Mouse (Mus musculus) ZHBTc4 (cell line): Measurements from ENCODE around the gene Igfbp5.

Source experiments
- DNase-seq: peaks from one replicate; pipeline ENCODE4 v3.0.0-alpha.2; 2011; ENCODE audit warnings: low read depth, low spot score

The Igfbp5 gene

DNA sequence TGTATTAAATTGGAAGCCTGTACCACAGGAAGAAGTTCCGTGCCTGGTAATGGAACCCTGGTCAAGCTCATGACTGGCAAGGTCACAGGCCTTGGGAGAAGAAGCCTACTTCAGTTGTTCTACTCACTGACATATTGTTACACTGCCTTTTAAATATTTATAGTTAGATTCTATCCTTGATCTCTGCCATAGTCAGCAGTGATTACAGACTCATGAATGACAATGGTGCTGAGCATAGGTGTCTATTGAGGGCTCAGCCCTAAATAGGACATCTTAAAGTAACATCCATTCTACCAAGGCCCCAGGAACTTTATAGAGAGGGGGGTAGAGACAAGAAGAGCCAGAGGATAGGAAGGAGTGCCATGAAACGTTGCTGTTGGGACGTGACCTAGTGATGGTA lies 63.6 kb downstream of the Igfbp5 start:
- DNase-seq = peak; percentile 79

DNA sequence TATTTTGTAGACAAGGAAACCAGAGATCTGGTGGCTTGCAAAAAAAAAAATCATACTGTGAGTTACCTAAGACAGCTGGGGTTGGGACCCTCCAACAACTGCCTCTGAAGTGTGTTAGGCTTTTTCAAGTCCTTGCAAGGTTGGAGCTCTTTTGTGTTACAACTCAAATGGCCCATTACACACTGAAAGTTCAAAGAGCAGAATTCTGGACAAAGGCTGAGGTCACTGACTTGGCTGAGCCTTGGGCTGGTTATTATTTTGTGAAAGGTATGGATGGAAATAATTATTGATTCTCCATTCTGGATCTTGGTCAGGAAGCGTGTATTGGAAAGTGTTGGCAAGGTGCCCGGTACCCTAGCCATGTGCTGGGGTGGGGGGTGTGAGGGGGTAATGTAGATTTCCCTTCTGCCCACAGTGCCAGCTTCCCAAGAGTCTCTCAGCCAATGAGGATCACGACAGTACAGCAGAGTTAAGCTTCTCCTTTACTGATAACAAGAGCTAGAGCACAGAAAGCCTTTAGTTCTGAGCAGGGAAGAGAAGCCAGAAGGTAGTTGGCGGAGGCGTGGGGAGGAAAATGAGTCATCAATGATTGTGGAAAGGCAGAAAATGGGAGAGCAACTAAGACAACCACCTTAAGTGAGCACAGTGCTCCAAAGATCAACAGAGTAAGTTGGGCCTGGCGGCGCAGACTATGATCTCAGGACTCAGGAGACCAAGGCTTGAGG lies 64.6 kb downstream of the Igfbp5 start:
- no peak for DNase-seq

DNA sequence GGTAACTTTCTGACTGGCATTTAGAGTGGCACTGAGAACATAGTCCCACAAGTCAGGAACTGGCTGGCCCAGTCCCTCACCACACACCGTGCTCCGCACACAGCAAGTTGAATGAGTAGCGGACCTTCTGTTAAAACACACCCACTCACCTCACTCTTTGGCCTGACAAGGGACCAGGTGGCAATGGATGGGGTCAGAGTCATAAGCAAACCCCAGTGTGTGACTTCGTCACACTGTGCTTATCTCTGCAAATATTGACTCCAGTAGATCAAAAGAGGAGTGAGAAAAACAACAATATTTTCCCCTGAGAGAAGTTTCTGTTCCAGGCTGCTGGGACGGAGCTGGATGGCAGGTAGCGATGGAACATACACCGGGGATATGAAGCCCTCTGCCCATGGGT lies 65.4 kb downstream of the Igfbp5 start:
- DNase-seq = no peak
